Mouse (Mus musculus) frontal cortex, adult (tissue): ENCODE measurements around the gene Zfp612.

Source experiments
- ATAC-seq: cut with Nextera tagmentation; 2 replicates; pipeline ENCODE4 v1.9.2; 2017; ENCODE audit warnings: mild to moderate bottlenecking, moderate library complexity, mixed read lengths; ENCODE audit not compliant: low TSS enrichment

Zfp612 gene

GRCm38 (mm10) chr8:110134236-110134635 is 54.7 kb downstream of the Zfp612 start:
- ATAC-seq: no peak

- no peak for ATAC-seq
Observed at GRCm38 (mm10) chr8:110135515-110135914, 56.0 kb downstream of the Zfp612 start.

DNA sequence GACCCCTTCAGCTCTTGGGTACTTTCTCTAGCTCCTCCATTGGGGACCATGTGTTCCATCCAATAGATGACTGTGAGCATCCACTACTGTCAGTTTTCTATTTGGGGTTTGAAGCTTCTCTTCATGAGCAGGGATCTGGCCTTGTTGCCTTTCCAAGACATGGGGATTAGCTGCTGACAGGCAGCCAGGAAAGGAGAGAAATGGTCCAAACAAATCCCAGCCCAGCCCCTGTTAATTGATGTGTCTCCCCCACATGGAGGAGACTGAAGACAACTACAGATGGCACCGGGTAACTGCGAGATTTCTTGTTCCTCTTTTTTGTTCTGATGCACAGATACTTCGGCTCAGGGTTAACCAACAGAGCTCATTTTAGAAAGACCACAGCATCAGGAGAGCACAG is 60.6 kb downstream of the Zfp612 start:
- no peak for ATAC-seq

- no peak for ATAC-seq
Observed at GRCm38 (mm10) chr8:110140770-110141169, 61.2 kb downstream of the Zfp612 start.
